Mouse (Mus musculus) gastrocnemius, postnatal 4 days (tissue): Measurements from ENCODE around the gene Tmem8. TPM values are rescaled to one million over a fixed set of nuclear protein-coding genes. Genes with fewer than 3 reads are reported as not detected.

Experiments used
- DNase-seq, 2 experiments: peaks; one replicate each; pipeline ENCODE4 v3.0.0; 2021 to 2022; ENCODE audit warnings: low spot score in 2 of 2, mixed read lengths in 2 of 2
- total RNA-seq, 2 experiments: library from RNA; stranded (reverse); gene quantifications; 2 replicates each; pipeline ENCODE4 v1.2.3; 2021

Gene Tmem8
- total RNA-seq, 2 experiments from 2014 or later, result 3.0 to 4.5 TPM

GRCm38 (mm10) chr17:26138901-26139381 lies 25.8 kb downstream of the Tmem8 start:
- peak; percentile 47 to 68 for DNase-seq

GRCm38 (mm10) chr17:26142796-26143195 lies 29.7 kb downstream of the Tmem8 start:
- DNase-seq, result no peak

- no peak for DNase-seq
Observed at GRCm38 (mm10) chr17:26143386-26143785, 30.3 kb downstream of the Tmem8 start.

GRCm38 (mm10) chr17:26149056-26149455 lies 36.0 kb downstream of the Tmem8 start:
- DNase-seq, result no peak

GRCm38 (mm10) chr17:26151886-26152630 lies 39.0 kb downstream of the Tmem8 start:
- no peak for DNase-seq

- no peak for DNase-seq
Observed at GRCm38 (mm10) chr17:26162736-26163135, 49.6 kb downstream of the Tmem8 start.

- no peak for DNase-seq
Observed at GRCm38 (mm10) chr17:26168039-26168438, 54.9 kb downstream of the Tmem8 start.

Other genes starting within 250 kb of the Tmem8 start
- 10 to 100 TPM; 46.1 to 48.6 TPM for gene Mcrip2, start 244.5 kb upstream of the Tmem8 start, total RNA-seq
- gene Mettl26, start 238.2 kb upstream of the Tmem8 start, total RNA-seq, result 10 to 100 TPM; 20.0 to 21.3 TPM
- 1 to 10 TPM in 1 of 2 experiments, under 1 TPM in 1; 0.88 to 1.4 TPM for gene Wfikkn1, start 232.4 kb upstream of the Tmem8 start, total RNA-seq
- gene Rab40c, start 193.6 kb upstream of the Tmem8 start, total RNA-seq, result 10 to 100 TPM; 15.1 to 17.2 TPM
- 10 to 100 TPM; 46.7 to 50.8 TPM for gene Pigq, start 168.4 kb upstream of the Tmem8 start, total RNA-seq
- gene Nhlrc4, start 168.3 kb upstream of the Tmem8 start, total RNA-seq, result not detected
- gene A930017K11Rik, start 160.7 kb upstream of the Tmem8 start, total RNA-seq, result not detected
- gene Capn15, start 127.5 kb upstream of the Tmem8 start, total RNA-seq, result 10 to 100 TPM; 14.2 to 14.5 TPM
- gene Rab11fip3, start 43.7 kb upstream of the Tmem8 start, total RNA-seq, result 10 to 100 TPM; 36.8 to 41.4 TPM
- gene Decr2, start 23.0 kb upstream of the Tmem8 start, total RNA-seq, result 10 to 100 TPM in 1 of 2 experiments, 1 to 10 TPM in 1; 9.2 to 12.9 TPM
- 10 to 100 TPM; 13.5 to 18.3 TPM for gene Nme4, start 17.7 kb upstream of the Tmem8 start, total RNA-seq
- gene Mrpl28, start 10.2 kb downstream of the Tmem8 start, total RNA-seq, result 10 to 100 TPM; 62.3 to 63.3 TPM
- gene Axin1, start 25.4 kb downstream of the Tmem8 start, total RNA-seq, result 10 to 100 TPM; 28.5 to 29.5 TPM
- under 1 TPM in 1 of 2 experiments, not detected in 1; 0.21 TPM for gene Pdia2, start 85.8 kb downstream of the Tmem8 start, total RNA-seq
- gene Rgs11, start 89.7 kb downstream of the Tmem8 start, total RNA-seq, result 1 to 10 TPM in 1 of 2 experiments, under 1 TPM in 1; 0.65 to 1.3 TPM
- 1 to 10 TPM; 3.7 to 4.2 TPM for gene Arhgdig, start 94.5 kb downstream of the Tmem8 start, total RNA-seq
- 10 to 100 TPM; 50.2 to 55.7 TPM for gene Fam234a, start 130.9 kb downstream of the Tmem8 start, total RNA-seq
- 10 to 100 TPM; 33.6 to 43.9 TPM for gene Luc7l, start 139.6 kb downstream of the Tmem8 start, total RNA-seq